Mouse (Mus musculus) lung, postnatal 0 days (tissue): ENCODE results near the gene Slc38a7. TPM values are rescaled to one million over a fixed set of nuclear protein-coding genes. Genes with fewer than 3 reads are reported as not detected.

Experiments
- ATAC-seq: fragments of 200-750 bp; cut with Nextera tagmentation; 2 replicates; pipeline ENCODE4 v1.8.0; 2017; ENCODE audit warnings: moderate library complexity
- DNase-seq: peaks from one replicate; pipeline ENCODE4 v3.0.0-alpha.2; 2016; ENCODE audit warnings: low spot score
- H3K27ac ChIP-seq: fragments of 300-500 bp; sonication (generic); 2 replicates; pipeline ENCODE4 v1.5.1; 2014; ENCODE audit warnings: antibody characterized with exemption, mild to moderate bottlenecking, low read length, mixed read lengths
- H3K27me3 ChIP-seq: fragments of 300-500 bp; sonication (generic); replicated peaks from 2 replicates; pipeline ENCODE4 v1.6.1; 2014; ENCODE audit warnings: low read length, mixed read lengths; ENCODE audit not compliant: insufficient read depth
- H3K36me3 ChIP-seq: fragments of 300-500 bp; sonication (generic); 2 replicates; pipeline ENCODE4 v1.6.1; 2014; ENCODE audit warnings: low read length, mixed read lengths; ENCODE audit not compliant: insufficient read depth
- H3K4me1 ChIP-seq: fragments of 300-500 bp; sonication (generic); 2 replicates; pipeline ENCODE4 v1.6.1; 2014; ENCODE audit warnings: antibody characterized with exemption, low read depth, low read length, mixed read lengths; ENCODE audit not compliant: insufficient read depth
- H3K4me2 ChIP-seq: fragments of 300-500 bp; sonication (generic); replicated peaks from 2 replicates; pipeline ENCODE4 v1.6.1; 2014; ENCODE audit warnings: low read depth, mild to moderate bottlenecking, low read length, moderate library complexity, mixed read lengths
- H3K4me3 ChIP-seq: fragments of 300-500 bp; sonication (generic); 2 replicates; pipeline ENCODE4 v1.5.1; 2014; ENCODE audit warnings: low read depth, low read length
- H3K9ac ChIP-seq: fragments of 300-500 bp; sonication (generic); replicated peaks from 2 replicates; pipeline ENCODE4 v1.6.1; 2014; ENCODE audit warnings: low read depth, mild to moderate bottlenecking
- H3K9me3 ChIP-seq: fragments of 300-500 bp; sonication (generic); 2 replicates; pipeline ENCODE4 v1.6.1; 2016; ENCODE audit warnings: low read length, mixed read lengths
- CTCF ChIP-seq: IDR thresholded peaks from 2 replicates; pipeline ENCODE4 v1.5.1; 2016; ENCODE audit warnings: antibody characterized with exemption, mild to moderate bottlenecking
- EP300 ChIP-seq: IDR thresholded peaks from 2 replicates; pipeline ENCODE4 v1.6.1; 2016; ENCODE audit warnings: antibody characterized with exemption, mild to moderate bottlenecking, control low read depth
- WGBS: fragments of 180-500 bp; shearing (Covaris S2); extraction: QIAGEN DNeasy Blood & Tissue Kit; methylation state at CpG from one replicate; pipeline ENCODE4 v1.1.7; 2014; 5-methylcytosine and 5-hydroxymethylcytosine counted together
- polyA plus RNA-seq: library from polyadenylated mRNA; unstranded; fragments of >200 nt; fragmentation: Nextera tagmentation; extraction: Ambion mirVana; gene quantifications from 2 replicates; pipeline ENCODE4 v1.2.1, GENCODE M21; 2015

Gene Slc38a7
- polyA plus RNA-seq, 1 experiment from 2014 or later = 11.6 TPM

DNA sequence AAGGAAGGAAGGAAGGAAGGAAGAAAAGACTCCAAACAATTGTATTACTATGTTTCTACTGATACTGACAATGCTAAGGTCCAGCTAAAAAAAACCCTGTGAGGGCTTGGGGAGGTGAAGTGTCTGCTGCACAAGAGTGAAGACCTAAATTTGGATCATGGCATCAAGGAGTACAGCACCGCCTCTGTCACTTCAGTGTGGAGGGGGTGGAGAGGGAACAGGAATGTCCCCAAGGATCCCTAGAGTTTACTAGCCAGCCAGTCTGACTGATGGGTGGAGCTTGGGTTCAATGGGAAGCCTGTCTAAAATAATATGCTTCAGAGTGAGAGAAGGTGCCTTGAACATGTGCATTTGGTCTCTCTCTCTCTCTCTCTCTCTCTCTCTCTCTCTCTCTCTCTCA is 35.1 kb downstream of the Slc38a7 start:
- H3K4me1 ChIP-seq = no peaks in the 10 kb centered on the region
- H3K27me3 ChIP-seq = no peaks in the 10 kb centered on the region
- no peak overlapping the region for H3K4me3 ChIP-seq
- no peaks in the 10 kb centered on the region for H3K36me3 ChIP-seq
- no peak for ATAC-seq
- no peak overlapping the region for H3K27ac ChIP-seq
- H3K9me3 ChIP-seq = no peaks in the 10 kb centered on the region
- H3K9ac ChIP-seq = no peak overlapping the region
- no peak for DNase-seq
- 17% methylated on average over 1 of the region's 1 CpGs for WGBS
- no peak overlapping the region for H3K4me2 ChIP-seq
- TF ChIP-seq EP300 = no peak
- no peak for TF ChIP-seq CTCF

DNA sequence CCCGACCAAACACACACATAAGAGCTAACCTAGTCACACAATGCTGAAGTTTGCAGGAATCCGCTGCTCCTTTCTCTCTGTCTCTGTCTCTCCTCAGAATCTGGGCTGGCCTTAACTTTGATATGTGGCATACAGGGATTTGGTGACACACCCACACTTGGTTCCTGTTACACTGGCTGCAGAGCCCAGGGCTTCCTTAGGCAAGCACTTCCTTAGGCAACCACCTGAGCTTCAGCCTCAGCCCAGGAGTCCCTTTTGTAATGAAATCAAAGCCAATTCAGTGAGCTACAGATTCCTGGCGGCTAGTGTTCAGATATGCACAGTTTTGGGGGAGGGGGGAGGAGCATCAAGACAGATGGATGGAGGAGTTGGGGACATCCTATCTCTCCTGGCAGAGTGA is 35.7 kb downstream of the Slc38a7 start:
- no peak overlapping the region for H3K4me3 ChIP-seq
- DNase-seq (no peak), ATAC-seq (no peak)
- H3K9me3 ChIP-seq = no peaks in the 10 kb centered on the region
- H3K27ac ChIP-seq = no peak overlapping the region
- H3K4me2 ChIP-seq = no peak overlapping the region
- H3K9ac ChIP-seq = no peak overlapping the region
- H3K4me1 ChIP-seq = no peaks in the 10 kb centered on the region
- TF ChIP-seq EP300 = no peak
- TF ChIP-seq CTCF = no peak
- 58% methylated on average over 3 of the region's 3 CpGs for WGBS
- H3K36me3 ChIP-seq = no peaks in the 10 kb centered on the region
- H3K27me3 ChIP-seq = no peaks in the 10 kb centered on the region

DNA sequence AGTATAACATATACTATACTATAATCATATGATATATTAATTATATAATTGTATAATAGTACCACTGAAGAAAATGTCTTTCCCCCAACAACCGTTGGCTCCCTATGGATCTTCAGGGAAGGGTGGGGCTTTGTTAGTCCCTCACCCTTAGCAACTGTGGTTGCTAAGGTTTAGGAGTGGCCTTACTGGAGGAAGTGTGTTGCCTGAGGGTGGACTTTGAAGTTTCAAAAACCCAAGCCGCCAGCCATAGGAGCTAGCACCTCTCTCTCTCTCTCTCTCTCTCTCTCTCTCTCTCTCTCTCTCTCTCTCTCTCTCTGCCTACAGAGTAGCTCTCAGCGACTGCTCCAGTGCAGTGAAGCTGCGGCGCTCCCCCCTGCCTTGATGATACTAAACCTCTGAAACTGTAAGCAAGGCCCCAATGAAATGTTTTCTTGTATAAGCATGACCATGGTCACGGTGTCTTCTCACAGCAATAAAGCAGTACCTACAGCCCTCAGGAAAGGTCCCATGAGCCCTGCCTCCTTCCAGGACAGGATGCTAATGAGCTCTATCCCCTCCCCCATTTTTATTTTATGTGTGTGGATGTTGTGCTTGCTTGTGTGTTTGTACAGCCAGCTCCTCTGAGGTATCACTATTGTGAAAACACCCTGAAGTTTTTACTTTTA is 37.2 kb downstream of the Slc38a7 start:
- Histone ChIP-seq H3K4me3 (no peak overlapping the region), H3K9me3 (no peaks in the 10 kb centered on the region), H3K4me1 (no peaks in the 10 kb centered on the region), H3K36me3 (no peaks in the 10 kb centered on the region), H3K9ac (no peak overlapping the region), H3K27me3 (no peaks in the 10 kb centered on the region), H3K27ac (no peak overlapping the region), H3K4me2 (no peak overlapping the region)
- TF ChIP-seq CTCF (no peak), EP300 (no peak)
- DNase-seq (no peak), ATAC-seq (no peak)
- WGBS = 44% methylated on average over 6 of the region's 6 CpGs

DNA sequence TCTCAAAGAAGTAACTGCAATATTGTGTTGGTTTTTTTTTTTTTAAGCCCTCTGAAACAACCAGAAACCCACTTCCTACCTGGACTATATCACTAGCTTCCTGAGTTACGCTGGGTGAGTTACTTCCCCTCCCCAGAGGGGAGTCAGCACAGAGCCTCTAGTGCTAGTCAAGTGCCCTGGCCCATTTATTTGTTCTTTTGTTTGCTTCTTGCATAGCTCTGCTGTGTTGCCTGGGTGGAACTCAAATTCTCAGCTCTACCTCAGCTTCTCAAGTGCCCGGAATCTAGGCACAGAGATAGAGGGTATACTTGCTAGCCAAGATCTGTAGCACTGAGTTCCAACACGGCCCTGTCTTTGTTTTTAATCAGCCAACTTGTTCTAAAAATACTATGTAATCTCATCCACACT is 43.2 kb downstream of the Slc38a7 start:
- peak; percentile 31 for ATAC-seq
- no peak overlapping the region for H3K4me2 ChIP-seq

DNA sequence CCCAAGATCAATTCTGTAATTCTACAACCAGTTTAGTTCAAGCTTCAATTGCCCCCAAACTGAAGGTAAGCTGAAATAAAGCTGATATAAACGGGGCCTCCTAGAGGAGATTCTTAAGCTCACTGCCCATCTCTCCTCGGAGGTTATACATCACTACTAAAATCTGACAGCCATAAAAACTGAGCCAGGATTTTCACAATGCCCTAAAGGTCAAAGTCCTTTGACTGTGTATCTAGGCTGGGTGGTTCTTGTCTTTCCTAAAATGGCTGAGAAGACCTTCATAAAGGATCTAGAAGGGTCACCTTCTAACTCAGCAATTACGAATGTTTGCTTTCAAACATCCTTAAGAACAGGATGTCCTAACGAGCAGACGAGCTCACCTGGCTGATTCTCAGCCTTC is 44.2 kb downstream of the Slc38a7 start:
- H3K9me3 ChIP-seq = no peaks in the 10 kb centered on the region
- no peak for ATAC-seq
- no peak overlapping the region for H3K27ac ChIP-seq
- 62% methylated on average over 5 of the region's 5 CpGs for WGBS
- no peak overlapping the region for H3K4me2 ChIP-seq
- no peaks in the 10 kb centered on the region for H3K27me3 ChIP-seq
- no peak overlapping the region for H3K4me3 ChIP-seq
- peaks cover 8% of the 10 kb centered on the region; the same call in 1 of the 2 replicates for H3K4me1 ChIP-seq
- H3K36me3 ChIP-seq = no peaks in the 10 kb centered on the region
- H3K9ac ChIP-seq = no peak overlapping the region
- DNase-seq = no peak
- TF ChIP-seq EP300 = no peak
- no peak for TF ChIP-seq CTCF

More for the DNA sequence above, 43.2 kb downstream of the Slc38a7 start:
- H3K4me1 ChIP-seq = peaks cover 4% of the 10 kb centered on the region; the same call in 1 of the 2 replicates
- no peaks in the 10 kb centered on the region for H3K36me3 ChIP-seq
- peak overlapping the region; percentile 55; the same call in 1 of the 2 replicates for H3K27ac ChIP-seq
- H3K9me3 ChIP-seq = no peaks in the 10 kb centered on the region
- H3K27me3 ChIP-seq = no peaks in the 10 kb centered on the region
- WGBS = 40% methylated on average over 3 of the region's 3 CpGs
- peak; percentile 88 for DNase-seq
- no peak overlapping the region for H3K4me3 ChIP-seq
- H3K9ac ChIP-seq = no peak overlapping the region
- TF ChIP-seq CTCF (no peak), EP300 (peak; percentile 60; the same call in 1 of the 2 replicates)

DNA sequence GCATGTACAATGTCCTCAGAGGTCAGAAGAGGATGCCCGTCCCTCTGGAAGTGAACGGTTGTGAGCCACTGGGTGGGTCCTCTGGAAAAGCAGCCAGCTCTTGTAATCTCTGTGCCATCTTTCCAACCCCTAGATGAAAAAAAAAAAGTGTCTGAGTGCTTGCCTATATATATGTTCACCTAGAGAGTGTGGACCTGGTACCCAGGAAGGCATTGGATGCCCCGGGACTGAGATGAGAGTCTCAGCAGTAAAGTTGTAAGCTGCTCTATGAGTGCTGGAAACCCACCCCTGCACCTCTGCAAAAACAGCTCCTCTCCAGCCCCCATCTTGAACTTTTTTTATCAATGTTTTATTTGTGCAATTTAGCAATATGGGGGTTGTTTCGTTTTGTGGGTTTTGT is 44.7 kb downstream of the Slc38a7 start:
- Histone ChIP-seq H3K4me3 (no peak overlapping the region), H3K4me2 (no peak overlapping the region), H3K27ac (no peak overlapping the region), H3K9ac (no peak overlapping the region), H3K4me1 (peaks cover 8% of the 10 kb centered on the region; the same call in 1 of the 2 replicates), H3K27me3 (no peaks in the 10 kb centered on the region), H3K36me3 (no peaks in the 10 kb centered on the region), H3K9me3 (no peaks in the 10 kb centered on the region)
- no peak for ATAC-seq
- WGBS = 70% methylated on average over 4 of the region's 4 CpGs
- TF ChIP-seq EP300 = no peak
- no peak for TF ChIP-seq CTCF
- DNase-seq = no peak
